In the genomic region with DNA sequence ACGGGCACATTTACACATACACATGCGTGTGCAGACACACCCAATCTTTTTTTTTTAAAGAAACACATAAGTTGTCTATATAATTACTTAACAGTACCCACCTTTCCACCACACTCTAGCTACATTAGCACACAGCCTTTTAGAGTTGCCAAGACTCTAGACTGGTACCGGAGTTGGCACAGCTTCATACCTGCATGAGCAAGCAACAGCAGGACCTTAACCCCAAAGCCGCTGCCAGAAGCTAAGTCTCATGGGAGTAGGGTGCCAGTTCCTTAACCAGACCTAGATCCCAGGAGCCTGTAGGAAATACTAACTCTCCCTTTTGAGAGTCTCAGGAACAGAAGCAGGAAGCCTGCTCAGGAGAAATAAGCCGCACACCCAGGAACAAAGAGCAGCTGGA, we compare ENCODE assay signal across 17 mouse cellular contexts.
"Had no signal": no experiment of that assay in that cellular context is flagged by ENCODE, and none has a peak within 500 bp of the region (broad histone marks: within the 10 kb centered on the region; RNA-seq: fewer than 3 reads in every experiment).

No protein-coding gene starts in this region.

- H3K4me1 ChIP-seq: liver, embryonic 13.5 days; midbrain, embryonic 12.5 days; midbrain, embryonic 15.5 days had no signal

- H3K27ac ChIP-seq: limb, embryonic 12.5 days; limb, embryonic 15.5 days; liver, embryonic 13.5 days; midbrain, embryonic 12.5 days; midbrain, embryonic 15.5 days; neural tube, embryonic 12.5 days; neural tube, embryonic 15.5 days; stomach, postnatal 0 days had no signal

- H3K27me3 ChIP-seq: limb, embryonic 12.5 days; limb, embryonic 15.5 days; liver, embryonic 13.5 days; midbrain, embryonic 12.5 days; midbrain, embryonic 15.5 days; neural tube, embryonic 12.5 days; neural tube, embryonic 15.5 days had no signal

- DNase-seq: left cerebral cortex, postnatal 4 days; liver, embryonic 13.5 days; lung, adult 2 months; lung, postnatal 14 days; right cerebral cortex, adult 18-20 months; right cerebral cortex, postnatal 14 days; right cerebral cortex, postnatal 4 days; thymus, postnatal 25 days had no signal

- H3K36me3 ChIP-seq: limb, embryonic 12.5 days; limb, embryonic 15.5 days; liver, embryonic 13.5 days; midbrain, embryonic 12.5 days; midbrain, embryonic 15.5 days; neural tube, embryonic 12.5 days; neural tube, embryonic 15.5 days had no signal

- H3K4me3 ChIP-seq: limb, embryonic 12.5 days; limb, embryonic 15.5 days; liver, embryonic 13.5 days; midbrain, embryonic 12.5 days; midbrain, embryonic 15.5 days; neural tube, embryonic 12.5 days; neural tube, embryonic 15.5 days had no signal

- ATAC-seq: hindbrain, embryonic 16.5 days; intestine, embryonic 16.5 days; midbrain, embryonic 15.5 days had no signal

- H3K9me3 ChIP-seq: limb, embryonic 12.5 days; limb, embryonic 15.5 days; liver, embryonic 13.5 days; midbrain, embryonic 12.5 days; midbrain, embryonic 15.5 days; neural tube, embryonic 12.5 days; neural tube, embryonic 15.5 days had no signal

- H3K9ac ChIP-seq: limb, embryonic 12.5 days; limb, embryonic 15.5 days; liver, embryonic 13.5 days; midbrain, embryonic 12.5 days; midbrain, embryonic 15.5 days; neural tube, embryonic 12.5 days; neural tube, embryonic 15.5 days had no signal

- H3K4me2 ChIP-seq: limb, embryonic 12.5 days; limb, embryonic 15.5 days; liver, embryonic 13.5 days; midbrain, embryonic 12.5 days; midbrain, embryonic 15.5 days; neural tube, embryonic 12.5 days; neural tube, embryonic 15.5 days had no signal
